Mouse (Mus musculus): ENCODE data around the gene Gm43302.
"Not testable (repeated sequence)": the region's sequence is repeated elsewhere in the genome, so short reads cannot be mapped to it uniquely, and the experiment has no call there.

DNA sequence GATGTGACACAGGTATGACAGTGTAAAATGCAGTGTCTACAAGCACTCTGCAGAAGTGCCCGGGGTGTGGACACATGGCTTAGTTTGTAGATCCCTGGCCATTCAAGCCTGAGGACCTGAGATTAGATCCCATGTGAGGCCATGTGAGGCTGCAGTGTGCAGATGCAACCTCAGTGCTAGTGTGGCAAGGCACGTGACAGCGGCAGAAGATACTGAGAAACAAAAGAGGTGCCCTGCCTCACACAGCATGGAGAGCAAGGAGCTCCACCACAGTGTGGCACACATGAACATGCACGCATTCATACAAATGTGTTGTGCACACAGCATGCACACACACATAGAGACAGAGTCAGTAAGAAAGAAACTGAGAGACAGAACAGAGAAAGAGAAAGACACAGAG, 12.2 kb upstream of the Gm43302 start:
- TF ChIP-seq NRF1 (IDR thresholded peaks at IDR 0.05; ENCODE audit: insufficient read depth, low read depth, low read length, poor library complexity, severe bottlenecking); CTCF (IDR thresholded peaks at IDR 0.05 in 2 of 3, conservative IDR thresholded peaks at IDR 0.05 in 1 of 3; ENCODE audit: control insufficient read depth in 1 of 3, insufficient read depth in 1 of 3, low read depth in 2 of 3, low read length in 3 of 3, poor library complexity in 1 of 3, severe bottlenecking in 1 of 3); ETS1 (IDR thresholded peaks at IDR 0.05; ENCODE audit: low read depth, low read length); RCOR1 (IDR thresholded peaks at IDR 0.05; ENCODE audit: low read depth, low read length); ELF1 (IDR thresholded peaks at IDR 0.05; ENCODE audit: low read depth, low read length); MXI1 (IDR thresholded peaks at IDR 0.05; ENCODE audit: low read depth, low read length); EP300 (IDR thresholded peaks at IDR 0.05; ENCODE audit: low read depth in 1 of 2, low read length in 2 of 2); POLR2AphosphoS2 (IDR thresholded peaks at IDR 0.05; ENCODE audit: low read length); BHLHE40 (IDR thresholded peaks at IDR 0.05; ENCODE audit: borderline replicate concordance, low read depth, low read length); SIN3A (IDR thresholded peaks at IDR 0.05; ENCODE audit: low read length); GABPA (IDR thresholded peaks at IDR 0.05; ENCODE audit: low read depth, low read length); MAX (IDR thresholded peaks at IDR 0.05; ENCODE audit: low read length); POLR2A (IDR thresholded peaks at IDR 0.05; ENCODE audit: control insufficient read depth in 1 of 2, insufficient read depth in 1 of 2, low read depth in 1 of 2, low read length in 2 of 2, poor library complexity in 1 of 2): not testable (repeated sequence)
